Mouse (Mus musculus): Measurements from ENCODE around the gene Adra1b. TPM values are rescaled to one million over a fixed set of nuclear protein-coding genes. Genes with fewer than 3 reads are reported as not detected.

Adra1b gene
- polyA plus RNA-seq, 1 experiment from 2014 or later: 0.15 TPM

DNA sequence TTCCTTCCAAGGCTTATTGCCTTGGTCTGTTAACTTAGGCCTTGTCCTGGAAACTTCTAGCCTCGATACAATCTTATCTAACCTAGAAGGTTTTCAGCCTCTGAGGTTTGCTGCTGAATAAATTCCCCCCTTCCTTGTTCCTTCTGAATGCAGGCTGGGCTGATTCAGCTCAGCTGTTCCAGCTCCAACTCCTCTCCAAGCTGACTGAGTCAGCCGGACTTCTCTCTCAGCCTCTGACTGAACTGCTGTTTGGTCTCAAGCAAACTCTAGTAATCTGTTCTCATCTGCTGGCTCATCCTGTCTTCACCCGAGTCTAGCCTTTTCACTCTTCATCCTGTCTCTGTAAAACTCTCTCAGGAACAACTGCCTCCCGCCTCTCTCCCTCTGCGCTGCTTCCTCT lies 121.5 kb downstream of the Adra1b start:
- Histone ChIP-seq H3K27me3 (ENCODE audit: poor library complexity, severe bottlenecking) (peaks cover 33% of the 10 kb centered on the region), H3K9me3 (no peaks in the 10 kb centered on the region), H3K27ac (no peak overlapping the region), H3K4me3 (no peak overlapping the region), H3K36me3 (replicated peaks) (no peaks in the 10 kb centered on the region), H3K4me1 (peaks cover 10% of the 10 kb centered on the region)
- WGBS: 83% methylated on average over 5 of the region's 5 CpGs
- no peak for DNase-seq (ENCODE audit: extremely low spot score, low spot score)

DNA sequence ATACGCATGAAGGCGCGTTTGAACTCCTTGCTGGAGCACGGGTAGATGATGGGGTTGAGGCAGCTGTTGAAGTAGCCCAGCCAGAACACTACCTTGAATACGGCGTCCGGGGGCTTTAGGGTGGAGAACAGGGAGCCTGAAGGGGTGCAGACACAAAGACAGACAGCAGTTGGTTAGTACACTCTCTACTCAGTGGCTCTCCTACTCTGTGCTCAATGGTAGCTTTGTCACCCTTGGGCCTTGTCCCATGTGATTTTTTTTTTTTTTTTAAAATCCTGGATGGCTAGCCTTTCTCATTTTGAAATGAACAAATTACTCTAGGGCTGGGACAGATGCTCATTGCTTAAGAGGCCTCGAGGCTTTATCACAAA lies 124.7 kb downstream of the Adra1b start:
- Histone ChIP-seq H3K36me3 (replicated peaks) (no peaks in the 10 kb centered on the region), H3K9me3 (no peaks in the 10 kb centered on the region), H3K27ac (0 out of 2 replicates have a peak overlapping the region, but pooled peaks have one; percentile 35), H3K4me3 (peak overlapping the region; percentile 55), H3K27me3 (ENCODE audit: poor library complexity, severe bottlenecking) (peaks cover 48% of the 10 kb centered on the region), H3K4me1 (peaks cover 18% of the 10 kb centered on the region)
- WGBS: 23% methylated on average over 8 of the region's 8 CpGs
- no peak for DNase-seq (ENCODE audit: extremely low spot score, low spot score)

DNA sequence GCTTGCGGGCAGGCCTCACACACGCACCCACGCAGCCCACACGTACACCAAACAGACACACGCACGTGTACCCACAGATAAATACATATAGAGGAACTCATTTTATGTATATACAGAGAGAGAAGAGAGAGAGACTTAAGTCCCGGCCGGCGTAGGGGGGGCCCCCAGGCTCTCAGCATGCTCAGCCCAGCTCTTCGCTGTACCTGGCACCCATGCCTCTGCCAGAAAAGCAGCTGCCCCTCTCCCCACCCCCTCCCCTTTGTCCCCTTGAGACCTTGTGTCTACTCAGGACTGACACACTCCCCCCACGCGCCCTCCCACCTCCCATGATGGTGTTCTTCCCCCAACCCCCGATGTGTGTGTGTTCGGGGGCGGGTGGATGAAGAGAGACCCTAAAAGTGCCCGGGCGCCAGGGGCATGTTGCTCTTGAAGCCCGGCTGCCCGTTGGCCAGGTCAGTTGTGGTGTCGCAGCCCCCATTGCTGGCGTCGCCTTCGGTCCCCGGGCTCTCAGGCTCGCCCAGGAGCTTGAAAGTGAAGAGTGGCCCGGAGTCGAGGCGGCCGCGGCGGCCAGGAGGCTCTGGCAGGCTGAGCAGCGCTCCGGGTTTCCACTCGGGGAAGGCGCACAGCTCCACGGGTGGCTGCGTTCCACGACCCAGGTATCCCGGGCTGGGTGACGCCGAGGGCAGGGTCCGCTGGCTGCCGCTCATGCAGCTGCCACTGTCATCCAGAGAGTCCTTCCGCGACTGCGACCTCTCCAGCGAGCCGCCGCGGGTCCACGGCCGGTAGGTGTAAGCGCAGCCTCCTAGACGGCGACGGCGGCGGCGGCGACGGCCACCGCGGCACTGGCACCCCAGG lies 125.3 kb downstream of the Adra1b start:
- Histone ChIP-seq H3K27me3 (ENCODE audit: poor library complexity, severe bottlenecking) (peaks cover 48% of the 10 kb centered on the region), H3K27ac (peak overlapping the region; percentile 35; the same call in 1 of the 2 replicates), H3K4me3 (peak overlapping the region; percentile 55), H3K4me1 (peaks cover 18% of the 10 kb centered on the region), H3K9me3 (no peaks in the 10 kb centered on the region), H3K36me3 (replicated peaks) (no peaks in the 10 kb centered on the region)
- peak; percentile 56 for DNase-seq (ENCODE audit: extremely low spot score, low spot score)
- WGBS: 14% methylated on average over 63 of the region's 63 CpGs

DNA sequence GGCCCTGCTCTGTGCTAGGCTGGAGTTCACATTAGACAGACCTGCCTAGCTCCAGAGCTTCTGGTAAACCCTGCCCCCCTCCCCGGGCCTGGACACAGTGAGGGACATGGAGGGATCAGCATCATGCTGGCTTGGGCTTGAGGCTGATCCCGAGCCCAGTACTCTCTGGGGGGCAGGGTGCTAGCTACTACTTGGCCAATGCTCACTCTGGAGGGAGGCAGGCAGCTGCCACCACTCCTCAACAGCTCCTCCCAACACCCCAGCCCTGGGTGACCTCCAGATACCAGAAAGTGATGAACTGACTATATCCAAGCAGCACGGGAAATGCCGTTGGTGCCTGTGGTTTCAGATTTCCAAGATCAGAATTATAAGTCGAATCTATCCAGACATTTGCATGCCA lies 127.3 kb downstream of the Adra1b start:
- Histone ChIP-seq H3K27ac (no peak overlapping the region), H3K36me3 (replicated peaks) (no peaks in the 10 kb centered on the region), H3K9me3 (no peaks in the 10 kb centered on the region), H3K4me1 (peaks cover 18% of the 10 kb centered on the region), H3K27me3 (ENCODE audit: poor library complexity, severe bottlenecking) (peaks cover 50% of the 10 kb centered on the region), H3K4me3 (no peak overlapping the region)
- no peak for DNase-seq (ENCODE audit: extremely low spot score, low spot score)
- 62% methylated on average over 5 of the region's 5 CpGs for WGBS

DNA sequence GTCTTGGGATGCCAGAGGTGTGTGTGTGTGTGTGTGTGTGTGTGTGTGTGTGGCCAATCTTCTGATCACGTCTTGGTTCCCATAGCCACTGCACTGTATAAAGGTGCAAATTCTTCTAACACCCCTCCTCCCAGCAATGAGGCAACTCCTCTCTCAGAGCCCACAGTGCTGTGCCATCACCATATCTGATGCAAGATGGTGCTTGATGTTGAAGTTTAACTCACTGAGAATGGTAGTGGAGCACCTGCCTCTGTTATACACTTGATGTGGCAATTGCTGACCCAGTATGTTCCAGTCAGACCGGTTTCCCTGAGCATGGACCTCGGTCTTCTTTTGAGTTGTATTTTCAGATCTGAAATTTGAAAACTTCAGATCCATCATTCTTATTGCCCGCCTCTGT lies 130.9 kb downstream of the Adra1b start:
- Histone ChIP-seq H3K27me3 (ENCODE audit: poor library complexity, severe bottlenecking) (peaks cover 41% of the 10 kb centered on the region), H3K9me3 (no peaks in the 10 kb centered on the region), H3K36me3 (replicated peaks) (no peaks in the 10 kb centered on the region), H3K27ac (no peak overlapping the region), H3K4me3 (no peak overlapping the region), H3K4me1 (peaks cover 8% of the 10 kb centered on the region; the same call in 1 of the 2 replicates)
- WGBS: 87% methylated on average over 4 of the region's 4 CpGs
- no peak for DNase-seq (ENCODE audit: extremely low spot score, low spot score)

DNA sequence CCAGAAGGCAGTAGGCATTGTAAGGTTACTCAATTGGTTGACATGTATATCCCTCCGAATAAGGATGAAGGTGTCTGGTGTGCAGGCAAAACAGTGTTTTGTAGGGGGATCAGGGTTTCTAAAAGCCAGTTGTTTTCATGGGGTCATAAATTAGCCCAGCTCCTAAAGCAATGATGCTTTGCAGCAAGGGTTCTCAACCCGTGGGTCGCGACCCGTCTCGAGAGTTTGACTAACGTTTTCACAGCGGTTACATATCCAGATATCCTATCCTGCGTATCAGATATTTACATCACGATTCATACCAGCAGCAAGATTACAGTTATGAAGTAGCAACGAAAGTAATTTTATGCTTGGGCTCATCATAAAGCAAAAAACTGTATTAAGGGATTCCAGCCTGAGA lies 133.3 kb downstream of the Adra1b start:
- Histone ChIP-seq H3K27me3 (ENCODE audit: poor library complexity, severe bottlenecking) (peaks cover 37% of the 10 kb centered on the region), H3K36me3 (replicated peaks) (no peaks in the 10 kb centered on the region), H3K9me3 (no peaks in the 10 kb centered on the region), H3K4me3 (no peak overlapping the region), H3K4me1 (no peaks in the 10 kb centered on the region), H3K27ac (no peak overlapping the region)
- DNase-seq (ENCODE audit: extremely low spot score, low spot score): no peak
- 76% methylated on average over 11 of the region's 11 CpGs for WGBS

DNA sequence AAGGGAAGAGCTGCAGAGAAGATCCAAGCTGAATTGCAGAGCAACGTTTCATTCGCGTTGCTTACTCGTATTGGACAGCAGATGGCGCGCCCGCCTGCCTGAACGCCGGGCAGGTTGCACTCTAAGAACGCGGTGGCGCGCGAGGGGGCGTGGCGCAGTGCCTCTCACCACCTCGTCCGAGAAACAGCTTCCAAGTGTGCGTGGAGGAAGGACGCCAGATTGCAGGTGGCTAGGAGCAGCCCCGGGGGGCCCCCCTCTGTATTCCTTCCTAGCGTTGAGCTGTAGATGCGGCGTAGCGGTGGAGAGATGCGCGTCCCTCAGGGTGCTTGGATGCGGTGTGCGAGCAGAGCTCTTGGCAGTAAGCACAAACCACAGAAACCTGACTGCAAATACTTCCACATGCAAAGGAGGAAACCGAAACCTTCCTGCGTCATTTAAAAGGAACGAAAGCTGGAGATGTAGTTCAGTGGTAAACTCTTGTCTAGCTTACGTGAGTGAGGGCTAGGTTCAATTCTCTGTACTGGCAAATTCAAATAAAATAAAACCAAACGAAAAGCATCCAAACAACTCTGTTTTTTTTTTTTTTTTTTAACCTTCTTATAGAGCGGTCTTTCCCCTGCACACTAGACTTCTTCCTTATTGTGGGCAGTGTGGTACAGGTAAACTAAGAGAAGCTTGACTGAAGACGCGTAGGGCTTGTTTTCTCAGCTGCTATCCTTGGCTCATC lies 133.9 kb downstream of the Adra1b start:
- Histone ChIP-seq H3K36me3 (replicated peaks) (no peaks in the 10 kb centered on the region), H3K27ac (no peak overlapping the region), H3K4me1 (no peaks in the 10 kb centered on the region), H3K4me3 (peak overlapping the region; percentile 59), H3K27me3 (ENCODE audit: poor library complexity, severe bottlenecking) (peaks cover 38% of the 10 kb centered on the region), H3K9me3 (no peaks in the 10 kb centered on the region)
- peak; percentile 82 for DNase-seq (ENCODE audit: extremely low spot score, low spot score)
- 7% methylated on average over 37 of the region's 37 CpGs for WGBS

DNA sequence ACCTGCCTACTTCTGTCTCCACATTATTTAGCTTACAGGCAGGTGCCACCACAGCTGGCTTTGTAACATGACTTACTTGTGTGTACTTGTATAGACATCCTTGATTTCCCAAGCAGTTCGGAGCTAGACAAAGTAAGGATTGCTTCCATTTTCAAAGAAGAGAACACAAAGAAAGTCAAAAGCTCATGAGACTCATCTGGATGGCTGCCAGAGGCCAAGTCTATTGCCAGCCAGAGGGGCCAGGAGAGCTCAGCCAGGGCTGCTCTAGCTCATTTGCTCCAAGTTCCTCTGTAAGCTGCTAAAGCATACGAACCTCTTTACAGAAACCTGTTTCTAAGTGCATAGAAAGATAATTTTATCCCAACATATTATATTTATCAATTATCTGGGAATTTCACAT lies 142.6 kb downstream of the Adra1b start:
- no peak for DNase-seq (ENCODE audit: extremely low spot score, low spot score)
- no peaks in the 10 kb centered on the region for H3K9me3 ChIP-seq
- peaks cover 8% of the 10 kb centered on the region for H3K27me3 ChIP-seq (ENCODE audit: poor library complexity, severe bottlenecking)
- H3K4me3 ChIP-seq: no peak overlapping the region
- no peaks in the 10 kb centered on the region for H3K36me3 ChIP-seq (replicated peaks)
- WGBS: 75% methylated on average over 2 of the region's 2 CpGs
- H3K4me1 ChIP-seq: 0 out of 2 replicates have a peak, but pooled peaks cover 4% of the 10 kb centered on the region
- no peak overlapping the region for H3K27ac ChIP-seq

DNA sequence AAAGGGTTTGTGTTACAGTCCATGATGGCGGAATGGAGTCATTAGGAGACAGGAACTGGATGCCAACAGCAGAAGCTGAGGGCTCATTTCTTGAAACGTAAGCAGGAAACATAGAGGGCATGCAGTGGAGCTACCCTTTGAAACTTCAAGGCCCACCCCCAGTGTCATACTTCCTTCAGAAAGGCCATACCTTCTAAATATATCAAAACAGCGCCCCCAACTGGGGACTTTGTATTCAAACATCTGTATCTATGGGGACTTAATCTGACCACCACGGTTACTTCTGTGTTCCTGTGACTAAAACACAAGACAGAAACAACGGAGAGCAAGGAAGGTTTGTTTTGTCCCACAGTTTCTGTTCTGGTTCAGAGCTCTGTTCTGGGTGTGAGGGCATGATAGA lies 145.6 kb downstream of the Adra1b start:
- 69% methylated on average over 5 of the region's 5 CpGs for WGBS
- Histone ChIP-seq H3K4me3 (no peak overlapping the region), H3K36me3 (replicated peaks) (no peaks in the 10 kb centered on the region), H3K27ac (no peak overlapping the region), H3K9me3 (no peaks in the 10 kb centered on the region), H3K27me3 (ENCODE audit: poor library complexity, severe bottlenecking) (no peaks in the 10 kb centered on the region), H3K4me1 (no peaks in the 10 kb centered on the region)
- DNase-seq (ENCODE audit: extremely low spot score, low spot score): no peak

DNA sequence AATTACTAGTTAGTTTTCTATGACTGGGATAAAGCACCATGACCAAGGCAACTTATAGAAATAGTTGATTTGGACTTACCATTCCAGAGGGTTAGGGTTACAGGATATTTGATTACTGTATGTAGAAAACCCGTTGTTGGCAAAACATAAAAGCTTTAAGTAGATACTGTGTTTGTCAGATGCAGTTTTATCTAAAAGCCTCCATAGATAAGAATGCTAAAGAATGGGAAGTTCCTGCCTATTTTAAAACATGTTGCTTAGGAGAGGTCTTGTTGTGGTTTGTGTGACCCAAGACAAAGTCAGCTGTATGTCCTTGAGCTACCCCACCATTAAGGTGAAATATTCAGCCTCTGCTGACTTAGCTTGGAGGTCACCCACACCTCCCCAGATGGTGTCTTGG lies 146.4 kb downstream of the Adra1b start:
- Histone ChIP-seq H3K27ac (no peak overlapping the region), H3K4me1 (no peaks in the 10 kb centered on the region), H3K36me3 (replicated peaks) (no peaks in the 10 kb centered on the region), H3K27me3 (ENCODE audit: poor library complexity, severe bottlenecking) (no peaks in the 10 kb centered on the region), H3K4me3 (no peak overlapping the region), H3K9me3 (no peaks in the 10 kb centered on the region)
- DNase-seq (ENCODE audit: extremely low spot score, low spot score): no peak
- WGBS: 83% methylated on average over 1 of the region's 1 CpGs

DNA sequence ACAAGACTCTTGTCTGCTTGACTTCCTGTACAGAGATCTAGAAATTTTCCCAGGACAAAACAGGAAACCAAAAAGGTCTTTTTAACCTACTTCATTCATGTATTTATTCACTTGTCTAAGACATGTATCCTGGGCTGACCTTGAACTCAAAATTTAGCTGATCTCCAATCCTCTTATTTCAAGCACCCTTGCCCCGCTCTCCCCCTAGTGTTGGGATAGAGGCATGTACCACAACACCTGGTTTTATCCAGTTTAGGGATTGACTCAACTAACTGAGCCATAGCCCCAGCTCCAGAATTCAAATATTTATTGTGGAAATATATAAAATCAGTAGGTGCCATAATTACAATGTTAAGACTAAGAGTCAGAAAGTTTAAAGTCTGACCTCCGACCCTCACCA lies 149.5 kb downstream of the Adra1b start:
- no peaks in the 10 kb centered on the region for H3K36me3 ChIP-seq (replicated peaks)
- DNase-seq (ENCODE audit: extremely low spot score, low spot score): no peak
- peaks cover 8% of the 10 kb centered on the region for H3K4me1 ChIP-seq
- H3K9me3 ChIP-seq: no peaks in the 10 kb centered on the region
- no peaks in the 10 kb centered on the region for H3K27me3 ChIP-seq (ENCODE audit: poor library complexity, severe bottlenecking)
- 70% methylated on average over 2 of the region's 2 CpGs for WGBS
- no peak overlapping the region for H3K4me3 ChIP-seq
- H3K27ac ChIP-seq: no peak overlapping the region

DNA sequence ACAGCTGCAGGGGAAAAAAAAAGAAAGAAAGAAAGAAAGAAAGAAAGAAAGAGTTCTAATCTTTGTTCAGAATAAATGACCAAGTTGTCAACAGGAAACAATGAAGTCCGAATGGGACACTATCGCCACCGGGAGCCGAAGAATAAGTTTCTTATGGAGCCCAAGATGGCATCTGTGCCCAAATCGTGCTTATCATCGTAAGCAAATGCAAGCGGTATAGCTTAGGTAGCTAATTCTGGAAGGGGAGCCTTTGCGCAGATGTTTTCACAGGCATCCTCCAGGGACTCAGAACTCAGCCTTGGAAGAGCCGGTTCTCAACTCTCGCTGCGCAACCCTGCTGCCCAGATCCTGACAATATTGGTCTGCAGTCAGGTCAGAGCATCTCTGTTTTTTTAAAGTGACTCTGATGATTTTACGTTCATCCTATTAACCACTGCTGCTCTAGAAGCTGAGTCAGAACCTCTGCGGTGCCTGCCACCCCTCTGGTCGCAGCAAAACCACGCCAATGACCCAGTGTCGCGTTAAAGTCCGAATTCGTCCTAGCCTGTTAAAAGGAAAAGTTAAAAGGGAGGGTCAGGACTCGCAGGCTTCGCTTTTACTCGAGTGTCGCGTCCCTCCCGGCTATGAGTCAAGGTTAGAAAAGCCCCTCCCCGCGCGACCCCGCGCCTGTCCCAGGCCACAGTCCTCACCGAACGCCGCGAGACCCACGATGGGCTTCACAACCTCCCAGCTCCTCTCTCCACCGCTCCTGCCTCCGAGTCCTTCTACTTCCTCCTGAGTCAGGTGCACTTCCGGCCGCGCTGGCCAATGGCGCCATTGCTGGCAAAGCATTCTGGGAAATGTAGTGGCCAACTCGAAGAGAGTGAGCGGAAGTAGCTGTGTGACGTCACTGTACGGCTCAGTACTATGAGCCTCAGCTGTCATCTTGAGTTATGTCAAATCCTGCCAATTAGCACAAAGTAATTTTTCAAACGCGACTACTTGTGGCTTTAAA lies 153.5 kb downstream of the Adra1b start, which contains the start of gene Ttc1:
Gene Ttc1 (minus strand): TSS at position 776 of the 994 bp plus-strand sequence.
- 5% methylated on average over 47 of the region's 47 CpGs for WGBS
- Histone ChIP-seq H3K9me3 (no peaks in the 10 kb centered on the region), H3K27ac (peak within 1 kb of the TSS; percentile 81), H3K27me3 (ENCODE audit: poor library complexity, severe bottlenecking) (no peaks in the 10 kb centered on the region), H3K4me1 (peaks cover 9% of the 10 kb centered on the region), H3K36me3 (replicated peaks) (peaks cover 27% of the 10 kb centered on the region), H3K4me3 (peak within 1 kb of the TSS; percentile 77)
- peak; percentile 96 for DNase-seq (ENCODE audit: extremely low spot score, low spot score)

Measured in forebrain, embryonic 10.5 days (tissue).